Mouse (Mus musculus) brain, adult 2 months (tissue): ENCODE data around the gene Tomm7.
"Not testable (repeated sequence)": the region's sequence is repeated elsewhere in the genome, so short reads cannot be mapped to it uniquely, and the experiment has no call there.

ENCODE experiments used
- DNase-seq: peaks from one replicate; pipeline ENCODE4 v3.0.0; 2011; ENCODE audit warnings: low read depth, low spot score

The Tomm7 gene

GRCm38 (mm10) chr5:23843674-23844530, at the start of gene Tomm7:
TSS of gene Tomm7 (minus strand) at chr5:23844161.
- DNase-seq = peak; percentile 99

GRCm38 (mm10) chr5:23893156-23893863, 49.3 kb upstream of the Tomm7 start:
- peak; percentile 23 for DNase-seq

- peak; percentile 83 for DNase-seq
Measured at GRCm38 (mm10) chr5:23890734-23891133, 46.8 kb upstream of the Tomm7 start.

DNA sequence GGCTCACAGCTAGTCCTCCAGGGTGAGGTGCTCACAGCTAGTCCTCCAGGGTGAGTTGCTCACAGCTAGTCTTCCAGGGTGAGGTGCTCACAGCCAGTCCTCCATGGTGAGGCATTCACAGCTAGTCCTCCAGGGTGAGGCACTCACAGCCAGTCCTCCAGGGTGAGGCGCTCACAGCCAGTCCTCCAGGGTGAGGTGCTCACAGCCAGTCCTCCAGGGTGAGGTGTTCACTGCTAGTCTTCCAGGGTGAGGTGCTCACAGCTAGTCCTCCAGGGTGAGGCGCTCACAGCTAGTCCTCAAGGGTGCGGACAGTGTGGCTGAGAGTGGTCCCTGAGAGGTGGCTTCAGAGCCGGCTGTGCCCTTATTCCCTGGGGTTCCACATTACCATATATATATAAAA, 45.5 kb upstream of the Tomm7 start:
- no peak for DNase-seq

GRCm38 (mm10) chr5:23887111-23887510, 43.1 kb upstream of the Tomm7 start:
- no peak for DNase-seq

GRCm38 (mm10) chr5:23874457-23874856, 30.5 kb upstream of the Tomm7 start:
- peak; percentile 13 for DNase-seq

DNA sequence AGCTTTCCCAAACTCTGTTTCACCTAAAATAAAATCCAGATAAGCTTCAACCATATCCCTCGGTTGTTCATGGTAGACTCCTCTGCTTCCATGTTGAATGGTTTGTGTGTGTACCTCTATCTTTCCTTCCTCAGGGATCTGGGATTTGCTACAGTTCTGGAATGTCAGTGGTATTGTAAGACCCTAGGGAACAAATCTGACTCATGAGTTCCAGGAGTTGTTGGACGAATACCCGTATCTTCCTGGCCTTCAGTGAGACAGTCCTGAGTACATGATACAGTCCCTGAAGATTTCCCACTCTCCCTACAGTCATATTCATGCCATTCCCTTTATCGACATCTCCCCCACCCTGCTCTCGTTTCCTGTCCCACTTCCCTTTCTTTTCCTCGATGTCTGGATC, 28.6 kb upstream of the Tomm7 start:
- no peak for DNase-seq

GRCm38 (mm10) chr5:23871323-23871722, 27.4 kb upstream of the Tomm7 start:
- not testable (repeated sequence) for DNase-seq

DNA sequence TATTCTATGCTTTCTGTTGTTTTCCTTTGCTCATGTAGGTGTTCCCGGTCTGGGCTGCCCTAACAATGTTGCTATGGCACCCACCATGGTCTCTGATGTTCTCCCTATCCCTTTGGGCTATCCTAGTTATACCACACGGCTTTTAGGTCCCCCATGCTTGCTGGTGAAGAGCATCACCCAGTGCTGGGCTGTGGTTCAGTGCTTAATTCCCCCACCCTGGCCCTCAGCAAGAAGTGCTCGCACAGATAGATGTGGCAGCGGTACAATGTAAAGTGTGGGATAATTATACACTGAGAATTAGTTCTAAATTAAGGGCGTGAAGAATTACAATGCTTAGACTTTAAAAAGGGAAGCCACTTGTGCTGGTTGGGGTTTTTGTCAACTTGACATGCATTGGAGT, 22.0 kb upstream of the Tomm7 start:
- DNase-seq = peak; percentile 67

DNA sequence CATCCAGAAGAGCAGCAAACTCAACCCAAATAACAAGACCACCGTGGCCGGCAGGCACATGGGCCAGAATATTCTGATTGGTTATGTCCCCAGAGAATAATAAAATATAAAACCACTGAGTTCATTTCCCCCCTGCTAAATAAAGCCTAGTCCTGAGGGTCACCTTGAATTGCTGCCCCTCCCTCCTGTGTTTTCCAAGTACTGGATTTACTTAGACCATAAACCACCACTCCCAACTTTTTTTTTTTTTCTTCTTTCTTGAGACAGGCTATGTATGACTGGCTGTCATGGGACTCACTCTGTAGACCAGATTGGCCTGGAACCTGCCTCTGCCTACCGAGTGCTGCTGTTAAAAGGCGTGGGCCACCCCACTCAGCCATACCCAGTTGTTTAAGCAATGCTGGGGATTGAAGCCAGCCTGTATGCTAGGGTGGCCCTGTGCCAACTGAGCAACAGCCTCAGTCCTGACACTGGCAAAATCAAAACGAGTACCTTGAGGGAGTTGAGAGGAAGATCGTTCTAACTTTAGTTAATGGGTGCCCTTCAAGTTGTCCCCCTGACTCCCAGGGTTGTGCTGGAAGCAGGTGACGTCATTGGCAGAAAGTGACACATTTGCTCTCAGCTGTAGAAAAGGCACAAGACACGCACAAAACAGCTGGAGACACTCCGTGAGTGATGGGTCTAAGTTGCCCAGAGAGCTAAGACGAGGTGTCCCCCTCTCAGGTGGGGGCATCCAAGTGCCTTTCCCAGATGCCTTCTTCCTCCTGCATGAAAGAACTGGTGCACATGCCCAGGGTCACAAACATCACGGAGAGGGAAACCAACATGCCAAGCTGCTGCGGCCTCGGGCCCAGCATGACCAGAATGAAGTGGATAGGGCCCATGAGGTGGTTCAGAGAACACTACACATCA, 20.3 kb upstream of the Tomm7 start:
- DNase-seq = no peak

GRCm38 (mm10) chr5:23863166-23864053, 19.4 kb upstream of the Tomm7 start:
- DNase-seq = no peak

DNA sequence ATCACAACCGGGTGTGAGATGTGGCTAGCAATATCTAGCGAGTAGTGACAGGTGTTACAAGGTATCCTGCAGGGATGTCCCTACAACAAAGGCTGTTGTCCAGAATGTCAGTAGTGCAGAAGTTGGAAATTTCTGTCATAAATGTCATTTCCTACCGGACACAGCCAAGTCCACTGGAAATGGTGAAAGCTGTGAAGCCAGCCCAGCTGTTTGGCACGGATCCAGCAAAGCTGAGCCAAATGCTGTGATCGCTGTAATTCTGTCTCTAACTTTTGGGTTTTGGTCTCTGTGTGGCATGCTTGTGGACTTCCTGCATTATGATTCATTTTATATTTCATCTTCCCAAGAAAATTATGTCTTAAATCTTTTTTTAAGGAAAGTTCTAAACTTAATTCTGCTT, 18.3 kb upstream of the Tomm7 start:
- peak; percentile 13 for DNase-seq

GRCm38 (mm10) chr5:23861721-23862120, 17.8 kb upstream of the Tomm7 start:
- DNase-seq = no peak

DNA sequence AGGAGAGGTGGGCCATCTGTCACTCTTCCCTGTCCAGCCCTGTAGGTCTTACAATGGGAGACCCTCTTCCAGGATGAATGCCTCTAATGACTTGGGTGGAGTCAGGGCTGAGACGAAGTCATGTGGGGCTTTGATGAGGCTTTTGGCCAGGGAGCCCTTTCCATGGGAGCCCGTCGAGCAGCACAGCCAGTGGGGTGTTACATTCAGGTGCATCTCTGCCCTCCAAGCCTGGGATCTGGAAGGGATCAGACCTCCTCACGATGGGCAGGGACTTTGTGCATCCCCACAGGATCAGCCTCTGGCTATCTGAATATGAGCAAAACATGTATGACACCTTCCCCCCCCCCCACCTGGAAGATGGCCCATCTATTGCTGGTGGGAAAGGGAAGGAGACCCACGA, 15.9 kb upstream of the Tomm7 start:
- no peak for DNase-seq

GRCm38 (mm10) chr5:23859087-23859718, 15.2 kb upstream of the Tomm7 start:
- DNase-seq = no peak

- DNase-seq = peak; percentile 27
Measured at GRCm38 (mm10) chr5:23858643-23859042, 14.7 kb upstream of the Tomm7 start.

DNA sequence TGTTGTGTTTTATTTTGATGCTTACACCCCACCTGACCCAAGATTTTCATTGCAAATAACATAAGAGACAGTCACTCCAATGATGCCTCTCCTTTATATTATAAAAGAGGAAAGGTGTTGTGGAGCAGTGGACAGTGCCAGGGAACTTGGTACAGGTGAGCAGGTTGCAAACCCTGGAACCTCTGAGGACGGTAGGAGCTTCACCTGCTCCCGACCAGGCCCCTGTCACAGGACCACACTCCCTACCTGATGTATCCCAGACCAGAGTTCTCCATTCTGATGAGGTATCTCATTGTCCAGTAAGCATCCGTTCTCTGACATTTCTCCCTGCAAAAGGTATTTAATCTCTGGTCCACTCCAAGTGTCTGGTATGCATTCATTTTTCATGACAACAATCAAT, 14.0 kb upstream of the Tomm7 start:
- no peak for DNase-seq

DNA sequence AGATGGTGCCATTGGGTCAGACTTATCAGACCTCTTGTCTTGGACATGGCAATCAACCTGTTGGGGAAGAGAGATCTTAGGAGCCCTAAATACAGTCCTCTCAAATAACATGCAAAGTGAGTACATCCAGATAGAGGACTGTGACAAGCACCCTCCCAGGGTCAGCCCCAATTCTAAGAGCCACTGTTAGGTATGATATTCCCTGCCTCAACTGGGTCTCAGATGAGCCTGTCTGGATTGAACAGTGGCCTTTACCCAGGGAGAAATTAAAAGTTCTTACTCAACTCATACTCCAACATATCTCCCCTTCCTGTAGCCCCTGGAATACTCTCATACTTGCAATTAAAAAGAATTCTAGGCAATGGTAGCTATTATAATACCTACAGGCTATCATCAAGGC, 13.2 kb upstream of the Tomm7 start:
- no peak for DNase-seq

DNA sequence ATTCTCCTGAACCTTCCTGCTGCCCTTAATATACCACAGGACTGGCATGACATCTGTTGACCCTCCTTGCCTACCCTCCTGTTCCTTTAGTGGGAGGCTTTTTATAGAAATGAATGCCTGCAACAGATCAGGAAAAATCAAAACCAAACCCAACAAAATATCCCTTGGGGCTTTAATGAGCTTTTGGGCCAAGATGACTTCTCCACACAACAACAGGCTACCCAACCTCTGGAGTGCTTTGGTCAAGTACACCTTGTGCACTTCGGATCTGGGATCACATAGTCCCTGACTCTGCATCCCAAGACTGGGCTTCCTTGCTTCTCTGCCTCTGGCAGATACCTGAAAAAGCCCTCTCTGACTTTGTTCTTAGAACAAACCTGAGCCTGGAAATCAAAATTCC, 12.2 kb upstream of the Tomm7 start:
- no peak for DNase-seq

- DNase-seq = no peak
Measured at GRCm38 (mm10) chr5:23855484-23855883, 11.5 kb upstream of the Tomm7 start.
